Mouse (Mus musculus) MEL (cell line): Measurements from ENCODE around the gene Pla2g1b. TPM values are rescaled to one million over a fixed set of nuclear protein-coding genes. Genes with fewer than 3 reads are reported as not detected.

ENCODE experiments used
- DNase-seq: peaks from one replicate; pipeline ENCODE4 v3.0.0; 2011; ENCODE audit warnings: low read depth, low spot score
- H3K27ac ChIP-seq: 2 replicates; pipeline ENCODE4 v1.5.1; 2012; ENCODE audit warnings: low read depth, mild to moderate bottlenecking, control low read depth, low read length, moderate library complexity; ENCODE audit not compliant: control insufficient read depth
- H3K27me3 ChIP-seq, 2 experiments: fragments of 150-350 bp in 1 of 2; sonication (generic) in 1 of 2; 2 replicates each; pipeline ENCODE4 v1.6.1; 2012; ENCODE audit warnings: low read length in 2 of 2, mild to moderate bottlenecking in 2 of 2, improper control_type of control experiment in 1 of 2, moderate library complexity in 1 of 2; ENCODE audit not compliant: insufficient read depth in 2 of 2, control insufficient read depth in 1 of 2
- H3K36me3 ChIP-seq, 2 experiments: 2 replicates each; pipeline ENCODE4 v1.6.1; 2012 to 2014; ENCODE audit warnings: low read length in 2 of 2, improper control_type of control experiment in 1 of 2, inconsistent platforms in 1 of 2, mild to moderate bottlenecking in 1 of 2; ENCODE audit not compliant: insufficient read depth in 2 of 2, control insufficient read depth in 1 of 2
- H3K4me1 ChIP-seq, 2 experiments: fragments of 150-350 bp in 1 of 2; sonication (generic) in 1 of 2; 2 replicates each; pipeline ENCODE4 v1.6.1; 2012; ENCODE audit warnings: low read length in 2 of 2, improper control_type of control experiment in 1 of 2, mild to moderate bottlenecking in 1 of 2; ENCODE audit not compliant: insufficient read depth in 2 of 2, control insufficient read depth in 1 of 2
- H3K4me3 ChIP-seq, 2 experiments: fragments of 150-350 bp in 1 of 2; sonication (generic) in 1 of 2; 2 replicates each; pipeline ENCODE4 v1.5.1; 2012; ENCODE audit warnings: low read depth in 2 of 2, low read length in 2 of 2, mild to moderate bottlenecking in 2 of 2, moderate library complexity in 2 of 2, control low read depth in 1 of 2, improper control_type of control experiment in 1 of 2; ENCODE audit not compliant: control insufficient read depth in 1 of 2, insufficient read depth in 1 of 2
- H3K79me2 ChIP-seq: 2 replicates; pipeline ENCODE4 v1.6.1; 2012; ENCODE audit warnings: mild to moderate bottlenecking, low read length, moderate library complexity; ENCODE audit not compliant: control insufficient read depth, poor library complexity, insufficient read depth
- H3K9ac ChIP-seq: 2 replicates; pipeline ENCODE4 v1.6.1; 2012; ENCODE audit warnings: low read depth, mild to moderate bottlenecking, control low read depth, low read length, moderate library complexity; ENCODE audit not compliant: control insufficient read depth, poor library complexity, severe bottlenecking
- H3K9me3 ChIP-seq: fragments of 150-350 bp; sonication (generic); replicated peaks from 2 replicates; pipeline ENCODE4 v1.6.1; 2012; ENCODE audit warnings: mild to moderate bottlenecking, low read length, improper control_type of control experiment, moderate library complexity; ENCODE audit not compliant: insufficient read depth
- CHD1 ChIP-seq: IDR thresholded peaks from 2 replicates; pipeline ENCODE4 v1.6.1; 2012; ENCODE audit warnings: low read depth, mild to moderate bottlenecking, inconsistent platforms, low read length, improper control_type of control experiment
- CTCF ChIP-seq, 3 experiments: IDR thresholded peaks in 2 of 3; conservative IDR thresholded peaks in 1 of 3; 2 replicates each; pipeline ENCODE4 v1.5.1; 2011 to 2012; ENCODE audit warnings: low read length in 3 of 3, low read depth in 2 of 3, mild to moderate bottlenecking in 2 of 3, improper control_type of control experiment in 1 of 3, inconsistent platforms in 1 of 3, mixed read lengths in 1 of 3, moderate library complexity in 1 of 3; ENCODE audit not compliant: control insufficient read depth in 1 of 3, insufficient read depth in 1 of 3, poor library complexity in 1 of 3, severe bottlenecking in 1 of 3
- E2F4 ChIP-seq: IDR thresholded peaks from 2 replicates; pipeline ENCODE4 v1.6.1; 2011; ENCODE audit warnings: low read depth, low read length, improper control_type of control experiment, borderline replicate concordance
- ELF1 ChIP-seq: IDR thresholded peaks from 2 replicates; pipeline ENCODE4 v1.6.1; 2014; ENCODE audit warnings: low read depth, mild to moderate bottlenecking, inconsistent platforms, low read length, improper control_type of control experiment, moderate library complexity
- EP300 ChIP-seq, 2 experiments: IDR thresholded peaks; 2 replicates each; pipeline ENCODE4 v1.6.1; 2011; ENCODE audit warnings: improper control_type of control experiment in 2 of 2, low read length in 2 of 2, low read depth in 1 of 2, mild to moderate bottlenecking in 1 of 2
- ETS1 ChIP-seq: IDR thresholded peaks from 2 replicates; pipeline ENCODE4 v1.6.1; 2012; ENCODE audit warnings: low read depth, mild to moderate bottlenecking, inconsistent platforms, low read length, improper control_type of control experiment, moderate library complexity
- GABPA ChIP-seq: IDR thresholded peaks from 2 replicates; pipeline ENCODE4 v1.6.1; 2012; ENCODE audit warnings: low read depth, mild to moderate bottlenecking, inconsistent platforms, low read length, improper control_type of control experiment, moderate library complexity
- KAT2A ChIP-seq: conservative IDR thresholded peaks from 2 replicates; pipeline ENCODE4 v1.6.1; 2012; ENCODE audit warnings: low read depth, low read length, improper control_type of control experiment, inconsistent platforms
- MAFK ChIP-seq: IDR thresholded peaks from 2 replicates; pipeline ENCODE4 v1.6.1; 2011; ENCODE audit warnings: low read depth, mild to moderate bottlenecking, low read length, improper control_type of control experiment, borderline replicate concordance
- MAX ChIP-seq: IDR thresholded peaks from 2 replicates; pipeline ENCODE4 v1.6.1; 2011; ENCODE audit warnings: low read length, improper control_type of control experiment
- MAZ ChIP-seq: IDR thresholded peaks from 2 replicates; pipeline ENCODE4 v1.6.1; 2012; ENCODE audit warnings: low read depth, mild to moderate bottlenecking, inconsistent platforms, low read length, improper control_type of control experiment
- MEF2A ChIP-seq: IDR thresholded peaks from 2 replicates; pipeline ENCODE4 v1.6.1; 2014; ENCODE audit warnings: low read depth, mild to moderate bottlenecking, inconsistent platforms, low read length, improper control_type of control experiment; ENCODE audit not compliant: poor library complexity, insufficient replicate concordance, severe bottlenecking; ENCODE audit errors: extremely low read depth
- MYC ChIP-seq: IDR thresholded peaks from 2 replicates; pipeline ENCODE4 v1.6.1; 2011; ENCODE audit warnings: low read depth, mild to moderate bottlenecking, low read length, improper control_type of control experiment, moderate library complexity
- NRF1 ChIP-seq: IDR thresholded peaks from 2 replicates; pipeline ENCODE4 v1.6.1; 2014; ENCODE audit warnings: low read depth, mild to moderate bottlenecking, inconsistent platforms, low read length, improper control_type of control experiment, moderate library complexity; ENCODE audit not compliant: poor library complexity, insufficient read depth, severe bottlenecking
- RAD21 ChIP-seq: IDR thresholded peaks from 2 replicates; pipeline ENCODE4 v1.6.1; 2011; ENCODE audit warnings: mild to moderate bottlenecking, low read depth, low read length, improper control_type of control experiment
- SIN3A ChIP-seq: IDR thresholded peaks from 2 replicates; pipeline ENCODE4 v1.6.1; 2012; ENCODE audit warnings: low read length, improper control_type of control experiment, inconsistent platforms
- SMC3 ChIP-seq: IDR thresholded peaks from 2 replicates; pipeline ENCODE4 v1.6.1; 2011; ENCODE audit warnings: low read depth, low read length, improper control_type of control experiment
- TBP ChIP-seq: IDR thresholded peaks from 2 replicates; pipeline ENCODE4 v1.8.0; 2011; ENCODE audit warnings: low read depth, low read length, improper control_type of control experiment
- TCF12 ChIP-seq: IDR thresholded peaks from 2 replicates; pipeline ENCODE4 v1.6.1; 2014; ENCODE audit warnings: low read depth, mild to moderate bottlenecking, inconsistent platforms, low read length, improper control_type of control experiment, moderate library complexity
- UBTF ChIP-seq: IDR thresholded peaks from 2 replicates; pipeline ENCODE4 v1.6.1; 2012; ENCODE audit warnings: low read depth, mild to moderate bottlenecking, inconsistent platforms, low read length, improper control_type of control experiment, moderate library complexity, borderline replicate concordance; ENCODE audit not compliant: insufficient read depth
- USF1 ChIP-seq: IDR thresholded peaks from 2 replicates; pipeline ENCODE4 v1.6.1; 2014; ENCODE audit warnings: low read depth, mild to moderate bottlenecking, inconsistent platforms, low read length, improper control_type of control experiment, moderate library complexity
- ZC3H11A ChIP-seq: IDR thresholded peaks from 2 replicates; pipeline ENCODE4 v1.6.1; 2012; ENCODE audit warnings: low read depth, mild to moderate bottlenecking, inconsistent platforms, low read length, improper control_type of control experiment
- polyA plus RNA-seq, 2 experiments: library from polyadenylated mRNA; stranded (reverse) in 1 of 2; unstranded in 1 of 2; fragments of >175 nt in 1 of 2; fragments of >200 nt in 1 of 2; gene quantifications; 2 replicates each; pipeline versions ENCODE4 v1.2.1 to v1.2.4; 2012; ENCODE audit warnings: low replicate concordance in 2 of 2, low read depth in 1 of 2; ENCODE audit not compliant: insufficient read length in 2 of 2, insufficient read depth in 1 of 2, missing spikeins in 1 of 2
- total RNA-seq: library from RNA; depleted of rRNA; stranded (reverse); fragments of 300-350 nt; gene quantifications from 2 replicates; pipeline ENCODE4 v1.2.3, GENCODE M21; 2012

The Pla2g1b gene
- total and polyA plus RNA-seq, 3 experiments, result 0.58 to 6.6 TPM; not detected in 1

GRCm38 (mm10) chr5:115484996-115485395, 18.9 kb downstream of the Pla2g1b start:
- peak overlapping the region; percentile 63 to 65 for H3K4me3 ChIP-seq
- H3K9ac ChIP-seq, result peak overlapping the region; percentile 69

GRCm38 (mm10) chr5:115485489-115486205, 19.6 kb downstream of the Pla2g1b start:
- H3K9ac ChIP-seq, result no peak overlapping the region
- H3K79me2 ChIP-seq, result no peaks in the 10 kb centered on the region
- no peaks in the 10 kb centered on the region for H3K27me3 ChIP-seq
- H3K36me3 ChIP-seq, result peaks cover 0 to 6% of the 10 kb centered on the region in 2 experiments; a peak in 2 of 4 replicates
- TF ChIP-seq E2F4 (no peak), MAFK (no peak), ZC3H11A (no peak), SMC3 (no peak), TBP (no peak), EP300 (IDR thresholded peaks at IDR 0.05; ENCODE audit: low read depth in 1 of 2, low read length in 2 of 2) (no peak), SIN3A (no peak), MEF2A (no peak), NRF1 (no peak), MAX (no peak), GABPA (no peak), RAD21 (no peak)
- TF ChIP-seq, all 39 proteins: peak for 0
- no peaks in the 10 kb centered on the region for H3K9me3 ChIP-seq
- no peak overlapping the region for H3K4me3 ChIP-seq
- H3K27ac ChIP-seq, result no peak overlapping the region
- DNase-seq, result no peak
- 0 out of 4 replicates have a peak, but pooled peaks cover 0 to 6% of the 10 kb centered on the region in 2 experiments for H3K4me1 ChIP-seq

More at GRCm38 (mm10) chr5:115484996-115485395, 18.9 kb downstream of the Pla2g1b start:
- H3K36me3 ChIP-seq, result peaks cover 0 to 6% of the 10 kb centered on the region in 2 experiments; a peak in 2 of 4 replicates
- no peaks in the 10 kb centered on the region for H3K79me2 ChIP-seq
- H3K27ac ChIP-seq, result peak overlapping the region; percentile 58; the same call in 1 of the 2 replicates
- H3K4me1 ChIP-seq, result 0 out of 4 replicates have a peak, but pooled peaks cover 0 to 6% of the 10 kb centered on the region in 2 experiments
- DNase-seq, result no peak
- no peaks in the 10 kb centered on the region for H3K9me3 ChIP-seq
- no peak for TF ChIP-seq CHD1
- no peak for TF ChIP-seq USF1
- TF ChIP-seq UBTF, result no peak
- TF ChIP-seq CTCF (IDR thresholded peaks at IDR 0.05 in 2 of 3, conservative IDR thresholded peaks at IDR 0.05 in 1 of 3; ENCODE audit: control insufficient read depth in 1 of 3, insufficient read depth in 1 of 3, low read depth in 2 of 3, low read length in 3 of 3, poor library complexity in 1 of 3, severe bottlenecking in 1 of 3), result no peak
- no peak for TF ChIP-seq MAFK
- TF ChIP-seq MAX, result no peak
- TF ChIP-seq MYC, result no peak
- no peak for TF ChIP-seq MAZ
- no peak for TF ChIP-seq ELF1
- TF ChIP-seq KAT2A, result no peak
- no peak for TF ChIP-seq TCF12
- TF ChIP-seq MEF2A, result no peak
- TF ChIP-seq ETS1, result no peak
- H3K27me3 ChIP-seq, result no peaks in the 10 kb centered on the region
